10 mouse cellular contexts compared by ENCODE assay signal in genomic region chrX:36082917-36083316, GRCm38 (mm10). TPM values are rescaled to one million over a fixed set of nuclear protein-coding genes. Genes with fewer than 3 reads are reported as not detected.
DNase-seq lines count a peak whose midpoint lies in the region; ATAC-seq and TF ChIP-seq lines count a peak whose summit lies in the region.
"Had no signal": no experiment of that assay in that cellular context is flagged by ENCODE, and none has a peak within 500 bp of the region (broad histone marks: within the 10 kb centered on the region; RNA-seq: fewer than 3 reads in every experiment).

No protein-coding gene starts in this region.

- TF ChIP-seq EP300 in MEL (IDR thresholded peaks at IDR 0.05; ENCODE audit: low read depth in 1 of 2, low read length in 2 of 2) = no peak

- no peak for TF ChIP-seq CTCF in intestine, postnatal 0 days (IDR thresholded peaks at IDR 0.05; ENCODE audit: low read depth)
- no peak for TF ChIP-seq CTCF in MEL (IDR thresholded peaks at IDR 0.05 in 2 of 3, conservative IDR thresholded peaks at IDR 0.05 in 1 of 3; ENCODE audit: control insufficient read depth in 1 of 3, insufficient read depth in 1 of 3, low read depth in 2 of 3, low read length in 3 of 3, poor library complexity in 1 of 3, severe bottlenecking in 1 of 3)

- H3K36me3 ChIP-seq in intestine, postnatal 0 days (ENCODE audit: control insufficient read depth, insufficient read depth) = no peaks in the 10 kb centered on the region
- no peaks in the 10 kb centered on the region for H3K36me3 ChIP-seq in intestine, embryonic 15.5 days
- H3K36me3 ChIP-seq in MEL (ENCODE audit: control insufficient read depth in 1 of 2, insufficient read depth in 2 of 2, low read length in 2 of 2) = peaks cover 0 to 9% of the 10 kb centered on the region in 2 experiments; a peak in 2 of 4 replicates
- H3K36me3 ChIP-seq: heart, embryonic 15.5 days; midbrain, embryonic 12.5 days had no signal

- H3K9me3 ChIP-seq in intestine, postnatal 0 days (ENCODE audit: control insufficient read depth) = no peaks in the 10 kb centered on the region
- H3K9me3 ChIP-seq in intestine, embryonic 15.5 days = no peaks in the 10 kb centered on the region
- no peaks in the 10 kb centered on the region for H3K9me3 ChIP-seq in MEL (replicated peaks; ENCODE audit: insufficient read depth, low read length)
- H3K9me3 ChIP-seq: heart, embryonic 15.5 days; midbrain, embryonic 12.5 days had no signal

- peak; percentile 49 for ATAC-seq in intestine, postnatal 0 days
- ATAC-seq in intestine, embryonic 15.5 days = no peak

- no peak overlapping the region for H3K4me3 ChIP-seq in intestine, postnatal 0 days (ENCODE audit: low read depth, low read length)
- no peak overlapping the region for H3K4me3 ChIP-seq in intestine, embryonic 15.5 days (replicated peaks)
- no peak overlapping the region for H3K4me3 ChIP-seq in MEL (ENCODE audit: control insufficient read depth in 1 of 2, insufficient read depth in 1 of 2, low read depth in 2 of 2, low read length in 2 of 2)
- H3K4me3 ChIP-seq: heart, embryonic 15.5 days; midbrain, embryonic 12.5 days had no signal

- H3K4me1 ChIP-seq in intestine, postnatal 0 days (replicated peaks; ENCODE audit: control insufficient read depth, insufficient read depth, low read length) = no peaks in the 10 kb centered on the region
- no peaks in the 10 kb centered on the region for H3K4me1 ChIP-seq in intestine, embryonic 15.5 days (replicated peaks)
- peaks cover 2 to 13% of the 10 kb centered on the region in 2 experiments; a peak in 3 of 4 replicates for H3K4me1 ChIP-seq in MEL (ENCODE audit: control insufficient read depth in 1 of 2, insufficient read depth in 2 of 2, low read length in 2 of 2)
- H3K4me1 ChIP-seq: heart, embryonic 15.5 days; midbrain, embryonic 12.5 days had no signal

- H3K4me2 ChIP-seq in intestine, postnatal 0 days (replicated peaks; ENCODE audit: low read depth) = no peak overlapping the region
- no peak overlapping the region for H3K4me2 ChIP-seq in intestine, embryonic 15.5 days (replicated peaks)
- H3K4me2 ChIP-seq: heart, embryonic 15.5 days; midbrain, embryonic 12.5 days had no signal

- no peak for TF ChIP-seq RAD21 in MEL (IDR thresholded peaks at IDR 0.05; ENCODE audit: low read depth, low read length)

- no peaks in the 10 kb centered on the region for H3K27me3 ChIP-seq in intestine, postnatal 0 days (replicated peaks; ENCODE audit: control insufficient read depth, insufficient read depth, low read length)
- H3K27me3 ChIP-seq in intestine, embryonic 15.5 days (replicated peaks) = no peaks in the 10 kb centered on the region
- H3K27me3 ChIP-seq in MEL (ENCODE audit: control insufficient read depth in 1 of 2, insufficient read depth in 2 of 2, low read length in 2 of 2) = no peaks in the 10 kb centered on the region
- H3K27me3 ChIP-seq: heart, embryonic 15.5 days; midbrain, embryonic 12.5 days had no signal

- WGBS in intestine, postnatal 0 days = 91% methylated on average over 1 of the region's 1 CpGs
- 77% methylated on average over 1 of the region's 1 CpGs for WGBS in intestine, embryonic 15.5 days

- no peaks in the 10 kb centered on the region for H3K79me2 ChIP-seq in MEL (ENCODE audit: control insufficient read depth, insufficient read depth, low read length, poor library complexity)

- no peak overlapping the region for H3K9ac ChIP-seq in intestine, postnatal 0 days (ENCODE audit: low read depth, low read length)
- H3K9ac ChIP-seq in intestine, embryonic 15.5 days = no peak overlapping the region
- no peak overlapping the region for H3K9ac ChIP-seq in MEL (ENCODE audit: control insufficient read depth, low read depth, low read length, poor library complexity, severe bottlenecking)
- H3K9ac ChIP-seq: heart, embryonic 15.5 days; midbrain, embryonic 12.5 days had no signal

- no peak overlapping the region for H3K27ac ChIP-seq in intestine, postnatal 0 days (ENCODE audit: low read depth, low read length)
- H3K27ac ChIP-seq in intestine, embryonic 15.5 days = no peak overlapping the region
- no peak overlapping the region for H3K27ac ChIP-seq in MEL (ENCODE audit: control insufficient read depth, low read depth, low read length)
- H3K27ac ChIP-seq: heart, embryonic 15.5 days; midbrain, embryonic 12.5 days had no signal

- no peak for TF ChIP-seq POLR2A in MEL (IDR thresholded peaks at IDR 0.05; ENCODE audit: control insufficient read depth in 1 of 2, insufficient read depth in 1 of 2, low read depth in 1 of 2, low read length in 2 of 2, poor library complexity in 1 of 2)

- DNase-seq in MEL (ENCODE audit: low read depth, low spot score) = peak; percentile 54
- peak; percentile 4 for DNase-seq in gastrocnemius, adult 18-20 months (ENCODE audit: low spot score)
- peak; percentile 28 for DNase-seq in lung, postnatal 10 days
- no peak for DNase-seq in cerebellum, adult 18-20 months
- DNase-seq in frontal cortex, postnatal 36 days (ENCODE audit: low spot score in 2 of 2) = no peak
- no peak for DNase-seq in retina, embryonic 14.5 days (ENCODE audit: low spot score)

TF ChIP-seq in MEL, 35 proteins besides CTCF, POLR2A, EP300 and RAD21:
- TF ChIP-seq MYC (IDR thresholded peaks at IDR 0.05; ENCODE audit: low read depth, low read length) (no peak), GATA1 (IDR thresholded peaks at IDR 0.05; ENCODE audit: low read depth, low read length) (no peak), CHD2 (IDR thresholded peaks at IDR 0.05; ENCODE audit: low read length) (no peak), ETS1 (IDR thresholded peaks at IDR 0.05; ENCODE audit: low read depth, low read length) (no peak), POLR2AphosphoS2 (IDR thresholded peaks at IDR 0.05; ENCODE audit: low read length) (no peak), ZMIZ1 (IDR thresholded peaks at IDR 0.05; ENCODE audit: low read depth, low read length) (no peak), KAT2A (conservative IDR thresholded peaks at IDR 0.05; ENCODE audit: low read depth, low read length) (no peak), TAL1 (IDR thresholded peaks at IDR 0.05; ENCODE audit: low read length) (no peak), ZC3H11A (IDR thresholded peaks at IDR 0.05; ENCODE audit: low read depth, low read length) (no peak), MAX (IDR thresholded peaks at IDR 0.05; ENCODE audit: low read length) (no peak), TBP (IDR thresholded peaks at IDR 0.05; ENCODE audit: low read depth, low read length) (no peak), RCOR1 (IDR thresholded peaks at IDR 0.05; ENCODE audit: low read depth, low read length) (no peak)

RNA-seq across cellular contexts. Expression of gene Il13ra1, which starts 29.0 kb away (rescaled TPM):
- polyA plus RNA-seq in intestine, postnatal 0 days (2015; fragmentation: Nextera tagmentation; extraction: Ambion mirVana) = 26.9 and 28.1 TPM in 2 replicates
- polyA plus RNA-seq in intestine, embryonic 15.5 days (2015; fragmentation: Nextera tagmentation; extraction: Ambion mirVana) = 22.0 and 24.9 TPM in 2 replicates
- total RNA-seq in MEL (2012; rRNA removed) = not detected in 2 replicates
- not detected for polyA plus RNA-seq in MEL (2012; ENCODE audit: insufficient read depth in 1 of 2, insufficient read length in 2 of 2, low read depth in 1 of 2, low replicate concordance in 2 of 2, missing spikeins in 1 of 2)
- total RNA-seq in gastrocnemius, adult 18-20 months (2021) = 1 to 10 TPM; 1.1 to 1.6 TPM

Comparison
In these comparisons a context has a peak if more than half of its experiments do, and no peak if none do; other contexts are left out.
1. DNase-seq: peak in MEL (single experiment), gastrocnemius, adult 18-20 months (single experiment) and lung, postnatal 10 days (single experiment); none in cerebellum, adult 18-20 months (0 of 2), frontal cortex, postnatal 36 days (0 of 2) and retina, embryonic 14.5 days (single experiment).
2. RNA of gene Il13ra1, which starts 29.0 kb away (polyA plus RNA-seq): 26.9 to 28.1 TPM in intestine, postnatal 0 days and 22.0 to 24.9 TPM in intestine, embryonic 15.5 days; not detected in MEL; every median in the first group is over 10 times any median in the second.